Mouse (Mus musculus) cortical plate, adult 2 months (tissue): ENCODE data around the gene Zfp12.

Experiments
- CTCF ChIP-seq: fragments of 200-500 bp; IDR thresholded peaks from 2 replicates; pipeline ENCODE4 v1.5.1; 2011; ENCODE audit warnings: mild to moderate bottlenecking, control low read depth, low read length; ENCODE audit not compliant: insufficient read depth; ENCODE audit errors: extremely low read depth
- POLR2A ChIP-seq: fragments of 200-500 bp; IDR thresholded peaks from 2 replicates; pipeline ENCODE4 v1.6.1; 2011; ENCODE audit warnings: mild to moderate bottlenecking, low read length, control low read depth; ENCODE audit not compliant: insufficient read depth; ENCODE audit errors: extremely low read depth

GRCm38 (mm10) chr5:143196506-143196905 lies 38.5 kb upstream of the Zfp12 start:
- no peak for TF ChIP-seq POLR2A
- TF ChIP-seq CTCF: no peak
